Mouse (Mus musculus) bone marrow, adult 2 months (tissue): ENCODE measurements around the gene Bst2.

Experiments
- CTCF ChIP-seq: fragments of 200-500 bp; IDR thresholded peaks from 2 replicates; pipeline ENCODE4 v1.5.1; 2011; ENCODE audit warnings: low read length, control low read depth; ENCODE audit not compliant: control insufficient read depth, insufficient read depth
- POLR2A ChIP-seq: fragments of 200-500 bp; IDR thresholded peaks from 2 replicates; pipeline ENCODE4 v1.6.1; 2011; ENCODE audit warnings: low read depth, mild to moderate bottlenecking, control low read depth, low read length, borderline replicate concordance; ENCODE audit not compliant: control insufficient read depth

DNA sequence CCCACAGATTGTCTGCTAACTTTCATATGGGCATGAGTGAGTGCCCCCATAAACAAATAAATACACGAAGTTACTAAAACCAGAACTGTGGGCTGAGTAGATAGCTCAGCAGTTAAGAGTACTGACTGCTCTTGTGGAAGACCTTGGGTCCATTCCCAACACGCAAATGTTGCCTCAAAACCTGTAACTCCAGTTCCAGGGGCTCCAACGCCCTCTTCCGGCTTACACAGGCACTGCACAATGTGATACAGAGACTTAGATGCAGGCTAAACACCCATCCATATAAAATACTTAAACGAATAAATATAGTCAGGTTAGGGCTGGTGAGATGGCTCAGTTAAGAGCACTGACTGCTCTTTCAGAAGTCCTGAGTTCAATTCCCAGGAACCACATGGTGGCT, 22.2 kb downstream of the Bst2 start:
- no peak for TF ChIP-seq CTCF
- no peak for TF ChIP-seq POLR2A
